ENCODE assay signal across 14 mouse cellular contexts in the genomic region with DNA sequence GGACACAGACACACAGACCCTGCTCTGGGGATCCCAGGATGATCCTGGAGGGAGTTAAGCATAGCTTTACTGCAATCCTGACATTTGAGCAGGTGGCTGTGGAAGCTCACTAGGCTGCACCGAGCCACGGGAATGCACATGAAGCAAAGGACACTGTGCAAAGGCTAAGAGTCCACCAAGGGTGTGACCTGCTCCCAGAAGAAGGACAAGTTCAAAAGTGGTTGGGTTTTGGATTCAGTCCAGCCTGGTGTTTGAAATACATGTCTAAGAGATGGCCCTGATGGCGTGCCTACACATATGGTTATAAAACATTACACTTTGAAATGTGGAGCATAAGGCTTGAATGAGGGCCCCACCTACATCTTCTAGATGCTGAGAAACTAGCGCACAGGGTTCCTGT. TPM values are rescaled to one million over a fixed set of nuclear protein-coding genes. Genes with fewer than 3 reads are reported as not detected.
DNase-seq lines count a peak whose midpoint lies in the region; ATAC-seq and TF ChIP-seq lines count a peak whose summit lies in the region.
"Had no signal": no experiment of that assay in that cellular context is flagged by ENCODE, and none has a peak within 500 bp of the region (broad histone marks: within the 10 kb centered on the region; RNA-seq: fewer than 3 reads in every experiment).

No protein-coding gene starts in this region.

- no peak overlapping the region for H3K4me3 ChIP-seq in layer of hippocampus, adult 2 months
- H3K4me3 ChIP-seq in forebrain, embryonic 14.5 days (ENCODE audit: low read depth, low read length), result no peak overlapping the region
- no peak overlapping the region for H3K4me3 ChIP-seq in kidney, embryonic 16.5 days (ENCODE audit: low read length)
- H3K4me3 ChIP-seq: myocyte had no signal

- ATAC-seq in forebrain, embryonic 14.5 days, result no peak
- ATAC-seq in kidney, embryonic 16.5 days (ENCODE audit: low FRiP score, low TSS enrichment), result 0 out of 2 replicates have a peak, but pooled peaks have one; percentile 2
- ATAC-seq: activated CD4-positive, CD25-positive, alpha-beta regulatory T cell, adult 4 months had no signal

- no peak overlapping the region for H3K9ac ChIP-seq in forebrain, embryonic 14.5 days (ENCODE audit: low read length)
- H3K9ac ChIP-seq in kidney, embryonic 16.5 days (replicated peaks; ENCODE audit: low read length), result 0 out of 2 replicates have a peak overlapping the region, but pooled peaks have one; percentile 19

- TF ChIP-seq CTCF in layer of hippocampus, adult 2 months (conservative IDR thresholded peaks at IDR 0.05), result no peak

- peak overlapping the region; percentile 83 for H3K27ac ChIP-seq in layer of hippocampus, adult 2 months
- peak overlapping the region; percentile 27; the same call in 1 of the 2 replicates for H3K27ac ChIP-seq in forebrain, embryonic 14.5 days (ENCODE audit: low read depth, low read length)
- peak overlapping the region; percentile 82 for H3K27ac ChIP-seq in kidney, embryonic 16.5 days (ENCODE audit: low read length)
- H3K27ac ChIP-seq: macrophage had no signal

- H3K36me3 ChIP-seq in forebrain, embryonic 14.5 days (ENCODE audit: control insufficient read depth, insufficient read depth, low read length), result 0 out of 2 replicates have a peak, but pooled peaks cover 3% of the 10 kb centered on the region
- no peaks in the 10 kb centered on the region; the same call in 1 of the 2 replicates for H3K36me3 ChIP-seq in kidney, embryonic 16.5 days (ENCODE audit: insufficient read depth, low read length)
- H3K36me3 ChIP-seq: G1E had no signal

- DNase-seq in adrenal gland, postnatal 10 days, result peak; percentile 43
- DNase-seq in adrenal gland, adult 8-10 months, result no peak
- DNase-seq in layer of hippocampus, adult 2 months (ENCODE audit: low spot score in 2 of 2), result no peak
- no peak for DNase-seq in layer of hippocampus, adult 11-12 months (ENCODE audit: low spot score)
- no peak for DNase-seq in forebrain, embryonic 14.5 days (ENCODE audit: low spot score)
- DNase-seq in thymus, postnatal 14 days, result no peak
- no peak for DNase-seq in urinary bladder, postnatal 25 days (ENCODE audit: low spot score)
- DNase-seq: gastrocnemius, postnatal 14 days; retina, postnatal 1 day had no signal

- no peaks in the 10 kb centered on the region for H3K27me3 ChIP-seq in forebrain, embryonic 14.5 days (replicated peaks; ENCODE audit: control insufficient read depth, insufficient read depth, low read length)
- no peaks in the 10 kb centered on the region for H3K27me3 ChIP-seq in kidney, embryonic 16.5 days (ENCODE audit: insufficient read depth, low read length)

- H3K4me2 ChIP-seq in forebrain, embryonic 14.5 days (ENCODE audit: low read length), result no peak overlapping the region
- H3K4me2 ChIP-seq in kidney, embryonic 16.5 days (replicated peaks; ENCODE audit: low read depth, low read length), result peak overlapping the region; percentile 20

- H3K9me3 ChIP-seq in forebrain, embryonic 14.5 days (replicated peaks; ENCODE audit: control insufficient read depth, low read length), result no peaks in the 10 kb centered on the region
- H3K9me3 ChIP-seq in kidney, embryonic 16.5 days (ENCODE audit: low read length), result no peaks in the 10 kb centered on the region

- H3K4me1 ChIP-seq in forebrain, embryonic 14.5 days (ENCODE audit: control insufficient read depth, insufficient read depth, low read length), result peaks cover 77% of the 10 kb centered on the region
- H3K4me1 ChIP-seq in kidney, embryonic 16.5 days (ENCODE audit: insufficient read depth, low read length), result peaks cover 83% of the 10 kb centered on the region

- 54% methylated on average over 4 of the region's 4 CpGs for WGBS in forebrain, embryonic 14.5 days
- 20% methylated on average over 4 of the region's 4 CpGs for WGBS in kidney, embryonic 16.5 days

RNA-seq across cellular contexts. Expression of a gene that starts 50.6 kb away (rescaled TPM):
- 100 to 1,000 TPM; 117 to 131 TPM for total RNA-seq in adrenal gland, postnatal 10 days (2021)
- total RNA-seq in adrenal gland, adult 8-10 months (2022), result 100 to 1,000 TPM; 152 to 211 (median 192) TPM
- 100 to 1,000 TPM; 120 to 123 TPM for total RNA-seq in layer of hippocampus, adult 2 months (2021)
- polyA plus RNA-seq in forebrain, embryonic 14.5 days (2014; fragmentation: Nextera tagmentation; extraction: Ambion mirVana), result 66.7 and 76.8 TPM in 2 replicates
- polyA plus RNA-seq in kidney, embryonic 16.5 days (2015; fragmentation: Nextera tagmentation; extraction: Ambion mirVana), result 67.3 and 75.5 TPM in 2 replicates
- polyA plus RNA-seq: G1E had no signal

Comparison
In these comparisons a context has a peak if more than half of its experiments do, and no peak if none do; other contexts are left out.
1. H3K27ac ChIP-seq: peak in every context shown above with its lines; median percentile 83 in layer of hippocampus, adult 2 months; 82 in kidney, embryonic 16.5 days; 27 in forebrain, embryonic 14.5 days.